In genomic region chr6:112717168-112717567, GRCm38 (mm10) we compare ENCODE assay signal across 9 mouse cellular contexts. TPM values are rescaled to one million over a fixed set of nuclear protein-coding genes. Genes with fewer than 3 reads are reported as not detected.
DNase-seq lines count a peak whose midpoint lies in the region; ATAC-seq lines count a peak whose summit lies in the region.
"Had no signal": no experiment of that assay in that cellular context is flagged by ENCODE, and none has a peak within 500 bp of the region (broad histone marks: within the 10 kb centered on the region; RNA-seq: fewer than 3 reads in every experiment).

No protein-coding gene starts in this region.

- H3K9ac ChIP-seq in hindbrain, embryonic 11.5 days (ENCODE audit: low read depth, low read length), result no peak overlapping the region
- no peak overlapping the region for H3K9ac ChIP-seq in hindbrain, embryonic 13.5 days
- H3K9ac ChIP-seq in midbrain, embryonic 15.5 days, result no peak overlapping the region
- H3K9ac ChIP-seq: neural tube, embryonic 13.5 days had no signal

- H3K9me3 ChIP-seq in hindbrain, embryonic 11.5 days (ENCODE audit: control insufficient read depth, low read length), result no peaks in the 10 kb centered on the region
- H3K9me3 ChIP-seq in hindbrain, embryonic 13.5 days, result no peaks in the 10 kb centered on the region
- no peaks in the 10 kb centered on the region for H3K9me3 ChIP-seq in midbrain, embryonic 15.5 days
- H3K9me3 ChIP-seq: neural tube, embryonic 13.5 days had no signal

- no peak overlapping the region for H3K4me2 ChIP-seq in hindbrain, embryonic 11.5 days (replicated peaks; ENCODE audit: low read depth, low read length)
- no peak overlapping the region for H3K4me2 ChIP-seq in hindbrain, embryonic 13.5 days
- H3K4me2 ChIP-seq in midbrain, embryonic 15.5 days, result no peak overlapping the region
- H3K4me2 ChIP-seq: neural tube, embryonic 13.5 days had no signal

- WGBS in hindbrain, embryonic 11.5 days, result 68% methylated on average over 5 of the region's 5 CpGs
- 63% methylated on average over 5 of the region's 5 CpGs for WGBS in hindbrain, embryonic 13.5 days
- WGBS in midbrain, embryonic 15.5 days, result 64% methylated on average over 5 of the region's 5 CpGs

- DNase-seq in hindbrain, embryonic 11.5 days (ENCODE audit: low spot score), result peak; percentile 36
- peak; percentile 44 for DNase-seq in 416B (ENCODE audit: low read depth)
- peak; percentile 44 for DNase-seq in adipocyte (ENCODE audit: low spot score)
- peak; percentile 19 for DNase-seq in forelimb bud, embryonic 11.5 days (ENCODE audit: low read depth, low spot score)
- DNase-seq in adrenal gland, postnatal 25 days, result no peak

- H3K36me3 ChIP-seq in hindbrain, embryonic 11.5 days (ENCODE audit: control insufficient read depth, insufficient read depth, low read length), result 0 out of 2 replicates have a peak, but pooled peaks cover 2% of the 10 kb centered on the region
- H3K36me3 ChIP-seq in hindbrain, embryonic 13.5 days, result peaks cover 24% of the 10 kb centered on the region
- 0 out of 2 replicates have a peak, but pooled peaks cover 5% of the 10 kb centered on the region for H3K36me3 ChIP-seq in midbrain, embryonic 15.5 days (replicated peaks)

- no peak overlapping the region for H3K27ac ChIP-seq in hindbrain, embryonic 11.5 days (ENCODE audit: low read depth, low read length)
- no peak overlapping the region for H3K27ac ChIP-seq in hindbrain, embryonic 13.5 days
- H3K27ac ChIP-seq in midbrain, embryonic 15.5 days, result no peak overlapping the region
- H3K27ac ChIP-seq: neural tube, embryonic 13.5 days had no signal

- H3K4me1 ChIP-seq in hindbrain, embryonic 11.5 days (replicated peaks; ENCODE audit: control insufficient read depth, insufficient read depth, low read length), result no peaks in the 10 kb centered on the region
- peaks cover 9% of the 10 kb centered on the region for H3K4me1 ChIP-seq in hindbrain, embryonic 13.5 days (replicated peaks)
- no peaks in the 10 kb centered on the region for H3K4me1 ChIP-seq in midbrain, embryonic 15.5 days

- no peak overlapping the region for H3K4me3 ChIP-seq in hindbrain, embryonic 11.5 days (ENCODE audit: low read depth, low read length)
- no peak overlapping the region for H3K4me3 ChIP-seq in hindbrain, embryonic 13.5 days
- no peak overlapping the region for H3K4me3 ChIP-seq in midbrain, embryonic 15.5 days
- H3K4me3 ChIP-seq: neural tube, embryonic 13.5 days had no signal

- no peaks in the 10 kb centered on the region for H3K27me3 ChIP-seq in hindbrain, embryonic 11.5 days (ENCODE audit: control insufficient read depth, insufficient read depth, low read length)
- no peaks in the 10 kb centered on the region for H3K27me3 ChIP-seq in hindbrain, embryonic 13.5 days
- H3K27me3 ChIP-seq in midbrain, embryonic 15.5 days (replicated peaks), result no peaks in the 10 kb centered on the region
- H3K27me3 ChIP-seq: neural tube, embryonic 13.5 days had no signal

- ATAC-seq in hindbrain, embryonic 11.5 days (ENCODE audit: low FRiP score), result no peak
- no peak for ATAC-seq in hindbrain, embryonic 13.5 days (ENCODE audit: low FRiP score)
- ATAC-seq in midbrain, embryonic 15.5 days (replicated peaks), result peak; percentile 53
- no peak for ATAC-seq in erythroid progenitor cell, adult 5-6 weeks (replicated peaks; ENCODE audit: low FRiP score, poor library complexity, severe bottlenecking)

RNA-seq across cellular contexts. Expression of gene Rad18, which starts 20.7 kb away (rescaled TPM):
- 36.1 and 37.0 TPM in 2 replicates for polyA plus RNA-seq in hindbrain, embryonic 11.5 days (2014; fragmentation: Nextera tagmentation; extraction: Ambion mirVana)
- 13.9 and 14.6 TPM in 2 replicates for polyA plus RNA-seq in hindbrain, embryonic 13.5 days (2015; fragmentation: Nextera tagmentation; extraction: Ambion mirVana)
- 13.1 and 13.4 TPM in 2 replicates for polyA plus RNA-seq in midbrain, embryonic 15.5 days (2015; fragmentation: Nextera tagmentation; extraction: Ambion mirVana)
- total RNA-seq in erythroid progenitor cell, adult 5-6 weeks (2015; ENCODE audit: low replicate concordance), result 44.7 and 50.3 TPM in 2 replicates
- 45.6 and 47.0 TPM in 2 replicates for total RNA-seq in erythroid progenitor cell, adult 5-6 weeks (2017; ENCODE audit: low replicate concordance)
- 10.7 and 11.2 TPM in 2 replicates for total RNA-seq in adrenal gland, postnatal 25 days (2021)
